Mouse (Mus musculus) midbrain, embryonic 13.5 days (tissue): ENCODE data around the gene Slc16a6. TPM values are rescaled to one million over a fixed set of nuclear protein-coding genes. Genes with fewer than 3 reads are reported as not detected.

Source experiments
- ATAC-seq: fragments of 200-750 bp; cut with Nextera tagmentation; 2 replicates; pipeline ENCODE4 v1.8.0; 2017; ENCODE audit warnings: mild to moderate bottlenecking, moderate TSS enrichment, moderate library complexity
- H3K27ac ChIP-seq: fragments of 300-500 bp; sonication (generic); 2 replicates; pipeline ENCODE4 v1.5.1; 2015; ENCODE audit warnings: inconsistent platforms, mild to moderate bottlenecking, moderate library complexity
- H3K27me3 ChIP-seq: fragments of 300-500 bp; sonication (generic); 2 replicates; pipeline ENCODE4 v1.6.1; 2015; ENCODE audit warnings: mild to moderate bottlenecking, inconsistent platforms
- H3K36me3 ChIP-seq: fragments of 300-500 bp; sonication (generic); 2 replicates; pipeline ENCODE4 v1.6.1; 2015; ENCODE audit warnings: mild to moderate bottlenecking, inconsistent platforms
- H3K4me1 ChIP-seq: fragments of 300-500 bp; sonication (generic); replicated peaks from 2 replicates; pipeline ENCODE4 v1.6.1; 2015; ENCODE audit warnings: inconsistent platforms
- H3K4me2 ChIP-seq: fragments of 300-500 bp; sonication (generic); replicated peaks from 2 replicates; pipeline ENCODE4 v1.6.1; 2015; ENCODE audit warnings: moderate library complexity, mild to moderate bottlenecking, inconsistent platforms
- H3K4me3 ChIP-seq: fragments of 300-500 bp; sonication (generic); replicated peaks from 2 replicates; pipeline ENCODE4 v1.5.1; 2015; ENCODE audit warnings: mild to moderate bottlenecking, inconsistent platforms
- H3K9ac ChIP-seq: fragments of 300-500 bp; sonication (generic); replicated peaks from 2 replicates; pipeline ENCODE4 v1.6.1; 2015; ENCODE audit warnings: mild to moderate bottlenecking, inconsistent platforms
- H3K9me3 ChIP-seq: fragments of 300-500 bp; sonication (generic); 2 replicates; pipeline ENCODE4 v1.6.1; 2016; ENCODE audit warnings: mild to moderate bottlenecking, inconsistent platforms
- WGBS: fragments of 180-500 bp; shearing (Covaris S2); methylation state at CpG from one replicate; pipeline ENCODE4 v1.1.7; 2015; 5-methylcytosine and 5-hydroxymethylcytosine counted together
- polyA plus RNA-seq: library from polyadenylated mRNA; unstranded; fragments of >200 nt; fragmentation: Nextera tagmentation; extraction: Ambion mirVana; gene quantifications from 2 replicates; pipeline ENCODE4 v1.2.1, GENCODE M21; 2015

The Slc16a6 gene
- polyA plus RNA-seq, 1 experiment from 2014 or later = 3.1 TPM

GRCm38 (mm10) chr11:109468133-109468532 lies 5.3 kb downstream of the Slc16a6 start:
- ATAC-seq = no peak
- no peaks in the 10 kb centered on the region for H3K36me3 ChIP-seq
- no peaks in the 10 kb centered on the region for H3K9me3 ChIP-seq
- H3K27ac ChIP-seq = no peak overlapping the region
- no peak overlapping the region for H3K9ac ChIP-seq
- 94% methylated on average over 5 of the region's 5 CpGs for WGBS
- H3K27me3 ChIP-seq = peaks cover 22% of the 10 kb centered on the region
- H3K4me2 ChIP-seq = no peak overlapping the region
- H3K4me3 ChIP-seq = no peak overlapping the region
- peaks cover 9% of the 10 kb centered on the region for H3K4me1 ChIP-seq

GRCm38 (mm10) chr11:109466987-109467386 lies 6.4 kb downstream of the Slc16a6 start:
- Histone ChIP-seq H3K4me3 (no peak overlapping the region), H3K9me3 (no peaks in the 10 kb centered on the region), H3K4me1 (peaks cover 2% of the 10 kb centered on the region), H3K36me3 (no peaks in the 10 kb centered on the region), H3K27me3 (peaks cover 15% of the 10 kb centered on the region), H3K27ac (no peak overlapping the region), H3K4me2 (no peak overlapping the region), H3K9ac (no peak overlapping the region)
- 92% methylated on average over 8 of the region's 8 CpGs for WGBS
- no peak for ATAC-seq

- Histone ChIP-seq H3K36me3 (no peaks in the 10 kb centered on the region), H3K27me3 (no peaks in the 10 kb centered on the region), H3K4me1 (no peaks in the 10 kb centered on the region), H3K27ac (no peak overlapping the region), H3K9me3 (no peaks in the 10 kb centered on the region), H3K9ac (no peak overlapping the region), H3K4me2 (no peak overlapping the region), H3K4me3 (no peak overlapping the region)
- ATAC-seq = no peak
- WGBS = 91% methylated on average over 4 of the region's 4 CpGs
These were observed 8.3 kb downstream of the Slc16a6 start for GRCm38 (mm10) chr11:109465068-109465467.

- 0 out of 2 replicates have a peak, but pooled peaks cover 3% of the 10 kb centered on the region for H3K36me3 ChIP-seq
- WGBS = 86% methylated on average over 5 of the region's 5 CpGs
- H3K9ac ChIP-seq = no peak overlapping the region
- H3K4me1 ChIP-seq = no peaks in the 10 kb centered on the region
- ATAC-seq = no peak
- H3K9me3 ChIP-seq = no peaks in the 10 kb centered on the region
- H3K27ac ChIP-seq = no peak overlapping the region
- H3K4me3 ChIP-seq = no peak overlapping the region
- no peaks in the 10 kb centered on the region for H3K27me3 ChIP-seq
- H3K4me2 ChIP-seq = no peak overlapping the region
These were observed 12.8 kb downstream of the Slc16a6 start for GRCm38 (mm10) chr11:109460586-109460985.

- no peak overlapping the region for H3K27ac ChIP-seq
- H3K36me3 ChIP-seq = peaks cover 10% of the 10 kb centered on the region
- no peaks in the 10 kb centered on the region for H3K27me3 ChIP-seq
- H3K4me2 ChIP-seq = no peak overlapping the region
- no peaks in the 10 kb centered on the region for H3K4me1 ChIP-seq
- no peak overlapping the region for H3K9ac ChIP-seq
- H3K9me3 ChIP-seq = no peaks in the 10 kb centered on the region
- WGBS = 96% methylated on average over 11 of the region's 11 CpGs
- no peak overlapping the region for H3K4me3 ChIP-seq
- no peak for ATAC-seq
These were observed 15.2 kb downstream of the Slc16a6 start for GRCm38 (mm10) chr11:109458165-109458564.

- H3K9ac ChIP-seq = no peak overlapping the region
- 83% methylated on average over 5 of the region's 5 CpGs for WGBS
- H3K27me3 ChIP-seq = no peaks in the 10 kb centered on the region
- H3K4me1 ChIP-seq = no peaks in the 10 kb centered on the region
- no peak overlapping the region for H3K4me2 ChIP-seq
- H3K27ac ChIP-seq = no peak overlapping the region
- H3K36me3 ChIP-seq = peaks cover 13% of the 10 kb centered on the region
- no peak for ATAC-seq
- no peak overlapping the region for H3K4me3 ChIP-seq
- H3K9me3 ChIP-seq = no peaks in the 10 kb centered on the region
These were observed 17.1 kb downstream of the Slc16a6 start for GRCm38 (mm10) chr11:109456261-109456660.

- Histone ChIP-seq H3K27ac (no peak overlapping the region), H3K9ac (no peak overlapping the region), H3K36me3 (peaks cover 11% of the 10 kb centered on the region), H3K4me3 (no peak overlapping the region), H3K9me3 (no peaks in the 10 kb centered on the region), H3K4me1 (no peaks in the 10 kb centered on the region), H3K27me3 (no peaks in the 10 kb centered on the region), H3K4me2 (no peak overlapping the region)
- ATAC-seq = no peak
- WGBS = 84% methylated on average over 11 of the region's 11 CpGs
These were observed 22.2 kb downstream of the Slc16a6 start for GRCm38 (mm10) chr11:109451169-109451568.

GRCm38 (mm10) chr11:109445438-109446035 lies 27.9 kb downstream of the Slc16a6 start:
- WGBS = 57% methylated on average over 13 of the region's 13 CpGs
- ATAC-seq = 0 out of 2 replicates have a peak, but pooled peaks have one; percentile 71
- no peak overlapping the region for H3K9ac ChIP-seq

GRCm38 (mm10) chr11:109444600-109444999 lies 28.8 kb downstream of the Slc16a6 start:
- no peaks in the 10 kb centered on the region for H3K9me3 ChIP-seq
- peaks cover 9% of the 10 kb centered on the region for H3K4me1 ChIP-seq
- H3K27ac ChIP-seq = no peak overlapping the region
- H3K27me3 ChIP-seq = no peaks in the 10 kb centered on the region
- H3K9ac ChIP-seq = no peak overlapping the region
- H3K4me2 ChIP-seq = no peak overlapping the region
- no peak overlapping the region for H3K4me3 ChIP-seq
- no peak for ATAC-seq
- H3K36me3 ChIP-seq = no peaks in the 10 kb centered on the region
- WGBS = 53% methylated on average over 7 of the region's 7 CpGs

More at GRCm38 (mm10) chr11:109445438-109446035, 27.9 kb downstream of the Slc16a6 start:
- Histone ChIP-seq H3K36me3 (no peaks in the 10 kb centered on the region), H3K4me1 (no peaks in the 10 kb centered on the region), H3K4me3 (no peak overlapping the region), H3K4me2 (no peak overlapping the region), H3K27ac (no peak overlapping the region), H3K9me3 (no peaks in the 10 kb centered on the region), H3K27me3 (no peaks in the 10 kb centered on the region)

- WGBS = 92% methylated on average over 8 of the region's 8 CpGs
- no peaks in the 10 kb centered on the region for H3K36me3 ChIP-seq
- no peak overlapping the region for H3K4me3 ChIP-seq
- H3K4me2 ChIP-seq = no peak overlapping the region
- H3K9ac ChIP-seq = no peak overlapping the region
- no peaks in the 10 kb centered on the region for H3K27me3 ChIP-seq
- H3K4me1 ChIP-seq = peaks cover 13% of the 10 kb centered on the region
- ATAC-seq = no peak
- H3K9me3 ChIP-seq = no peaks in the 10 kb centered on the region
- H3K27ac ChIP-seq = no peak overlapping the region
These were observed 29.7 kb downstream of the Slc16a6 start for GRCm38 (mm10) chr11:109443468-109444263.

- Histone ChIP-seq H3K4me3 (no peak overlapping the region), H3K9ac (no peak overlapping the region), H3K4me1 (peaks cover 13% of the 10 kb centered on the region), H3K36me3 (peaks cover 8% of the 10 kb centered on the region), H3K4me2 (no peak overlapping the region), H3K27ac (no peak overlapping the region), H3K27me3 (no peaks in the 10 kb centered on the region), H3K9me3 (no peaks in the 10 kb centered on the region)
- ATAC-seq = no peak
- 54% methylated on average over 5 of the region's 5 CpGs for WGBS
These were observed 31.1 kb downstream of the Slc16a6 start for GRCm38 (mm10) chr11:109442166-109442730.

- Histone ChIP-seq H3K27me3 (no peaks in the 10 kb centered on the region), H3K9me3 (no peaks in the 10 kb centered on the region), H3K36me3 (peaks cover 18% of the 10 kb centered on the region), H3K4me2 (no peak overlapping the region), H3K27ac (no peak overlapping the region), H3K4me3 (no peak overlapping the region), H3K4me1 (peaks cover 13% of the 10 kb centered on the region), H3K9ac (no peak overlapping the region)
- no peak for ATAC-seq
- WGBS = 57% methylated on average over 3 of the region's 3 CpGs
These were observed 32.3 kb downstream of the Slc16a6 start for GRCm38 (mm10) chr11:109441119-109441518.
